Mouse (Mus musculus): ENCODE results near the gene Cxcl12. TPM values are rescaled to one million over a fixed set of nuclear protein-coding genes. Genes with fewer than 3 reads are reported as not detected.

Gene Cxcl12
- polyA plus RNA-seq, 1 experiment from 2014 or later, result 59.9 TPM

DNA sequence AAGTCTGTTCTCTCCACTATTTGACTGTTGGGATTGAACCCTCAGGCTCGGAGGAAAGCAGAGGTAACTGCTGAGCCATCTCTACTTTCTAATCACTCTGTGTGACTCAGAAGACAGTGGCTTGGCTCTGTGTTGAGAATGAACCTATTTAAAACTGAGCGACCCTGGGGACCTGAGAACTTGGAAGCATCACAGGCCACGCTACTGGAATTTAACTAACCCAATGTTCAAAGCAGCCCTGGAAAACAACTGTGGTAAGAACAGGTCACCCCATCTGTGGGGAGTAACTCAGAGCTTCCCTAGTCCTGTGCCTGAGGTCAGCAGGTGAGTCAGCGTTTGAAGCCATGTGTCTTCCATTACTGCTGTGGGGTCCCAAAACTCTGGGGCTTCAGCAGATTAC, 17.0 kb downstream of the Cxcl12 start:
- Histone ChIP-seq H3K4me1 (peaks cover 6% of the 10 kb centered on the region), H3K27me3 (ENCODE audit: low read depth, poor library complexity, severe bottlenecking) (peaks cover 16% of the 10 kb centered on the region; the same call in 1 of the 2 replicates), H3K9me3 (replicated peaks) (no peaks in the 10 kb centered on the region), H3K27ac (replicated peaks) (no peak overlapping the region), H3K4me3 (no peak overlapping the region), H3K36me3 (no peaks in the 10 kb centered on the region)
- WGBS, result 85% methylated on average over 4 of the region's 4 CpGs
- DNase-seq (ENCODE audit: low spot score), result no peak

DNA sequence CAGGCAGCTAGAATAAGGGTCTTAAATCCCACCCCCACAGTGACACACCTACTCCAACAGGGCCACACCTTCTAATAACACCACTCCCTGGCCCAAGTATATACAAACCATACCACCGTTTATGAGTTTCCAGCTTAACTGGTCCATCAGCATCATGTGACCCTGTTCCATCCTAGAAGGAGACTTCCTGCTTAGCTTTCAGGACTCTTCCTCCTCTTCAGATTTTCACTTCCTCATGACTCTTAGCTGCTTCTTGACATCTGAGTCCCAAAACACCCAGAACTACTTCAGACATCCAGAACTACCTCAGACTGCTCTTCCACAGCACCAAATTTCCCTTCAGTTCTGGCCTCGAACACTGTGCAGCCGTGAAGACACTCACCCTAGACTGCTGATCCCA, 22.1 kb downstream of the Cxcl12 start:
- no peak for DNase-seq (ENCODE audit: low spot score)
- Histone ChIP-seq H3K4me3 (no peak overlapping the region), H3K4me1 (no peaks in the 10 kb centered on the region), H3K9me3 (replicated peaks) (no peaks in the 10 kb centered on the region), H3K36me3 (no peaks in the 10 kb centered on the region), H3K27me3 (ENCODE audit: low read depth, poor library complexity, severe bottlenecking) (no peaks in the 10 kb centered on the region), H3K27ac (replicated peaks) (no peak overlapping the region)
- WGBS, result 95% methylated on average over 3 of the region's 3 CpGs

DNA sequence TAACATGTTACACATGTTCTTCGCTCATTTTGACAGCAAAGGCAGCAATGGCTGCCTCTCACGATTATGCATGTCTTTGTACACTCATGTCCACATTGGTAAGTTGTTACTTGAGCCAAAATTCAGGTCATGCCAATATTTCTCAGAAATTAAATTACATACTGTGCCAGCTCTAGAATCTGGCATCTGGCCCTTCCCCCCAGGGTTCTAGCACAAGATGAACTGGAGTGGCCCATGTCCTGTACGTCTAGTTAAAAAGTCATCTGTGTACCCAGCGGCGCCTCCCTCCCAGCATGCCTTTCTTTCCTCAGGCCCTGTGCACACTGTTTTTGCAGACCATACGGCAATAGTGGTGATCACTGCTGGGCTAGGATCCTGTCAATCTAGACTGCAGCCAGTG, 23.4 kb downstream of the Cxcl12 start:
- WGBS, result 96% methylated on average over 6 of the region's 6 CpGs
- no peak for DNase-seq (ENCODE audit: low spot score)
- no peak overlapping the region for H3K27ac ChIP-seq (replicated peaks)
- no peak overlapping the region for H3K4me3 ChIP-seq
- no peaks in the 10 kb centered on the region for H3K9me3 ChIP-seq (replicated peaks)
- H3K4me1 ChIP-seq, result no peaks in the 10 kb centered on the region
- H3K27me3 ChIP-seq (ENCODE audit: low read depth, poor library complexity, severe bottlenecking), result no peaks in the 10 kb centered on the region
- no peaks in the 10 kb centered on the region for H3K36me3 ChIP-seq

DNA sequence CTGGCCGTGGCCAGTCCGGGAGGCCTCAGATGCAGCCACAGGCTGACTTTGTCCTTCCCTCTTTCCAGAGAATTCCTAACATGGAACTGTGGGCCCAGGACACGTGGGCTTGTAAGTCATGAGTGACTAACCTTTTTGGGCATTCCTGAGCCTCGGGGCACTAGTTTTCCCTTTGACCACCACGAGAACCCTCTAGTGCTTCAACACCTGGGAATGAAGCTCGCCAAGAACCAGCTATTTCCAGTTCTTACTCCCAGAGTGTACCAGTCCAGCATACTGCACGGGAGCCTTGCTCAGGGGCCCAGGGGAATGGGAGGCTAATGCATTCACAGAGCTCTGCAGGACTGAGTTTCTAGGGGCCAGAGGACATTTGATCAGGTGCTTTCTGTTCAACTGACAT, 24.3 kb downstream of the Cxcl12 start:
- H3K36me3 ChIP-seq, result no peaks in the 10 kb centered on the region
- H3K27ac ChIP-seq (replicated peaks), result no peak overlapping the region
- H3K27me3 ChIP-seq (ENCODE audit: low read depth, poor library complexity, severe bottlenecking), result no peaks in the 10 kb centered on the region
- no peaks in the 10 kb centered on the region for H3K4me1 ChIP-seq
- H3K9me3 ChIP-seq (replicated peaks), result no peaks in the 10 kb centered on the region
- WGBS, result 81% methylated on average over 7 of the region's 7 CpGs
- no peak overlapping the region for H3K4me3 ChIP-seq
- no peak for DNase-seq (ENCODE audit: low spot score)

DNA sequence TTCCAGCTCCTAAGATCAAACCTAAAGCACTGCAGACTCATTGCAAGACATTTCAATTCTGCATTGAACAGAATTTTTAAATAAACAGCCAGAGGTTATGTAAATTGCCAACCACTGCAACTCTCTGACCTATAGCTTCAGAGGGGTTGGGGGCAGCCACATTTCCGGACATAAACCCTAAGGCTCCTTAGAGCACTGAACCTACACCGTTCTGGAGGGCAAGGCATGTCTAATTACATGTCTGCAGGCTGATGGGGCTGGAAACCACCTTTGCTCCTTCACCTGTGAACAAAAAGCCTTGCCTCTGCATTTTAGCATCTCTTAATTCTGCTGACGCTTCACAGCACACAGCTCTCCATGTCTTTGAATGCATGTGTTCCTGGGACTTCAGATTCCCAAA, 26.9 kb downstream of the Cxcl12 start:
- WGBS, result 90% methylated on average over 3 of the region's 3 CpGs
- Histone ChIP-seq H3K4me1 (peaks cover 5% of the 10 kb centered on the region; the same call in 1 of the 2 replicates), H3K9me3 (replicated peaks) (no peaks in the 10 kb centered on the region), H3K36me3 (no peaks in the 10 kb centered on the region), H3K27me3 (ENCODE audit: low read depth, poor library complexity, severe bottlenecking) (no peaks in the 10 kb centered on the region), H3K4me3 (no peak overlapping the region), H3K27ac (replicated peaks) (no peak overlapping the region)
- DNase-seq (ENCODE audit: low spot score), result no peak

DNA sequence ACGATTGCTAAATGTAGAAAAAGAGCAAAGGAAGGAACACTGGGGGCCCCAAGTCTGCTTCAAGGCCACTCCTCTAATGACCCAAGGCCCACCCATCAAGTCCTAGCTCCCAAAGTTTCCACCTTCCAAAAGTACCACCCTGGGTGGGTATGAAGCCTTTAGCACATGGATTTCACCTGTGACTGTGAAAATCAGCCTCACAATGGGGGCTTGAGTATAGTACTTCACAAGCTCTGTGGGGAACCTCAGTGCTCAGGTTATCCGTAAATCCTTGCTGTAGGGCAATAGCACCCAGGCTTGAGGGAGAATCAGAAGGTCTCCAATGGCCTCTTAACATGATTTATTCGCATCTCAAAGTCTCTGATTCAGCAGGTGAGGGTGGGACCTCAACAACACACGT, 30.5 kb downstream of the Cxcl12 start:
- no peak overlapping the region for H3K4me3 ChIP-seq
- peaks cover 5% of the 10 kb centered on the region; the same call in 1 of the 2 replicates for H3K4me1 ChIP-seq
- 77% methylated on average over 4 of the region's 4 CpGs for WGBS
- H3K36me3 ChIP-seq, result no peaks in the 10 kb centered on the region
- no peak overlapping the region for H3K27ac ChIP-seq (replicated peaks)
- no peaks in the 10 kb centered on the region for H3K9me3 ChIP-seq (replicated peaks)
- H3K27me3 ChIP-seq (ENCODE audit: low read depth, poor library complexity, severe bottlenecking), result no peaks in the 10 kb centered on the region
- DNase-seq (ENCODE audit: low spot score), result no peak

DNA sequence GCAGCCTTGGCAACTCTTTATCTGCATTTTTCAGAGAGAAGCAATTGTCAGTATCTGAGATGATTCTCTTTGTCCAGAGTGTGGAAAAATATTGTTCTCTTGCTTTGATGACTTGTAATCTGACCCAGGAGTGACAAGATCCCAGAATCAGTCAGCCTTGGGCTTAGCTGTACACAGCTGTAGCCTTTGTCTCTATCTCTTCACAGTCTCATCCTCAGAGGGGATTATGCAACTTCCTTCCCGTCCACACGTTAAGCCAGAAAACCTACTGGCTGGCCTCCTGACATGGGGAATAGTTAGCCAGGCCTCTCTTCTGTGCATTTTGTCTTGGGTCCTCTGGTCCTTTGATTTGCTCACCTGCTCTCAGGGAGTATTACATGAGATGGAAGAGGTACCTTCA, 31.4 kb downstream of the Cxcl12 start:
- Histone ChIP-seq H3K4me1 (peaks cover 5% of the 10 kb centered on the region; the same call in 1 of the 2 replicates), H3K36me3 (no peaks in the 10 kb centered on the region), H3K4me3 (no peak overlapping the region), H3K27ac (replicated peaks) (no peak overlapping the region), H3K27me3 (ENCODE audit: low read depth, poor library complexity, severe bottlenecking) (no peaks in the 10 kb centered on the region), H3K9me3 (replicated peaks) (no peaks in the 10 kb centered on the region)
- no peak for DNase-seq (ENCODE audit: low spot score)
- 27% methylated on average over 2 of the region's 2 CpGs for WGBS

DNA sequence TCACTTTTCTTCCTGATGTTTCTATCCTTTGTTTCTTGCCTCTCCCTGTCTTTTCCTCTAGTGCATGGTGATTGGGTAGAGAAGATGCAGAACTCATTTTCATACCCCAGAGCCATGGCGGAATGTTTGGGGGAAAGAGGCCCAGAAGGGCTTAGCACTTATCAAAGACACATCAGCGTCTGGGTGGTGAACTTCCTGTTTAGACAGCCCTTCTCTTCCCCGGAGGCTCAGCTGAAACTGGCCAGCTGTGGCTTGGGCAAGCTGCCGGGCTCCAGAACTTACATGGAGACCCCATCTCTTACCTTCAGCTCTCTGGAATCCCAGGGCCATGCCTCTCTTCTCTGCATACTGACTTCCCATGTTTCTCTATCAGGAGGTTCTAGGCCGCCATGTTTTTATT, 32.6 kb downstream of the Cxcl12 start:
- peaks cover 5% of the 10 kb centered on the region; the same call in 1 of the 2 replicates for H3K4me1 ChIP-seq
- H3K9me3 ChIP-seq (replicated peaks), result no peaks in the 10 kb centered on the region
- no peaks in the 10 kb centered on the region for H3K36me3 ChIP-seq
- 77% methylated on average over 5 of the region's 5 CpGs for WGBS
- no peak for DNase-seq (ENCODE audit: low spot score)
- H3K27ac ChIP-seq (replicated peaks), result no peak overlapping the region
- H3K4me3 ChIP-seq, result no peak overlapping the region
- H3K27me3 ChIP-seq (ENCODE audit: low read depth, poor library complexity, severe bottlenecking), result no peaks in the 10 kb centered on the region

DNA sequence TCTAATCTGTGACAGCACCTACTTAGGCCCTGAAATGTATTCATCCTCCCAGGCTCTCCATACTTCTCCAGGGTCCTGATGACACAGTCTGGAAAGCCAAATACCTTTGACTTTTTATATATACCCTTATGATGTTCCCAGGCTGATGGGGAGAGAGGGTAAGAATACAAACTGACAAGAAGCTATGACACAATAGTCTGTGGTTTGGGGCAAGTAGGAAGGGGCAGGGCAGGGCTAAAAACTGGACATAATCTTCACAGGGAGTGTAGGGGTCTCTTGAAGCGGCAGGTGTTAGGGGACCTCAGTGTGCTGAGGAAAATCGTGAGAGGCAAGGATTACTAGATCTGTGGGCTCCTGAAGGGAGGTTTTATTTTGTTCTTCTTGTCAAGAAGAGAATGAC, 33.1 kb downstream of the Cxcl12 start:
- Histone ChIP-seq H3K27me3 (ENCODE audit: low read depth, poor library complexity, severe bottlenecking) (no peaks in the 10 kb centered on the region), H3K27ac (replicated peaks) (no peak overlapping the region), H3K36me3 (no peaks in the 10 kb centered on the region), H3K4me3 (no peak overlapping the region), H3K4me1 (peaks cover 5% of the 10 kb centered on the region; the same call in 1 of the 2 replicates), H3K9me3 (replicated peaks) (no peaks in the 10 kb centered on the region)
- no peak for DNase-seq (ENCODE audit: low spot score)
- 87% methylated on average over 2 of the region's 2 CpGs for WGBS

DNA sequence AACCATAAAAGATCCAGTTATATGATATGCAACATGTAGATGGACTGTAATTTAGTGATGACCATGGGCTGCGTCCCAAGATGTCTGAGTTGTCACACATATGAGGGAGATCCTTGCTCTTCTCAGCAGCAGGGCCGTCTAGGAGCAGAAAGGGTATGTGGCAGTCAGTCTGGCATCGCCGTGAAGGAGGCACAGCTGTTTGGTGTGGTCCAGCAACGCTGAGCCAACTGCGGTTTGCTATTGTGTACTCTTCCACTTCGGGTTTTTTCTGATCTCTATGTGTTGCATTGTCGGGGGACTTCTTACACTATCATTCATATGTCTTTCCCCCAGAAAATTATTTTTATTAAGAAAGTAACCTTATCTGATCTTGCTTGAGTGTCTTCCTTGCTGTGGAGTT, 33.5 kb downstream of the Cxcl12 start:
- DNase-seq (ENCODE audit: low spot score), result no peak
- Histone ChIP-seq H3K4me1 (peaks cover 5% of the 10 kb centered on the region; the same call in 1 of the 2 replicates), H3K4me3 (no peak overlapping the region), H3K9me3 (replicated peaks) (no peaks in the 10 kb centered on the region), H3K27me3 (ENCODE audit: low read depth, poor library complexity, severe bottlenecking) (no peaks in the 10 kb centered on the region), H3K27ac (replicated peaks) (no peak overlapping the region), H3K36me3 (no peaks in the 10 kb centered on the region)
- 94% methylated on average over 8 of the region's 8 CpGs for WGBS

DNA sequence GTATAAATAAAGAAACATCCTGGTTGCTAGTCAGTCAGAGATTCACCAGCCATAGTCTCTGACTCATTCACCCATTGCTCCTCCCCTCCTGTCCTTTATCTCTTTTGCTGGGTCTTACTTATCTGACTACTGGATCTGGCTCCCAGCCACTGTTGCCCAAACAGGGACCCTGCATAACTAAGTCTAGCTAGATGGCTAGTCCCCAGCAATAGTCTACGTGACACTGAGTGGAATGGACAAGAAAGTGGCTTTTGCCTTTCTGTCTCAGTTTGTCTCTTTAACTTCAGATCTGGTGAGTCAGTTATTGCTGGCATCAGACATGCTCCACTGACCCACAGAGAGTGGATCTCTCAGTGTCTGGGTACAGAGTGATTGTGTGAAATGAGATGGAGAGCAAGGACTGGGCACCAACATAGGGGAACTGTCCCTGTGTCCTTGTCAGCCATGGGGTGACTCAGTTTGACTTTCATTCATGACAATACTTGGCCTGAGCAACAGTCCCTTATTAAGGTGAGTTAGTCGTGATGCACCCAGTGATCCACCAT, 34.6 kb downstream of the Cxcl12 start:
- 91% methylated on average over 2 of the region's 2 CpGs for WGBS
- DNase-seq (ENCODE audit: low spot score), result no peak

DNA sequence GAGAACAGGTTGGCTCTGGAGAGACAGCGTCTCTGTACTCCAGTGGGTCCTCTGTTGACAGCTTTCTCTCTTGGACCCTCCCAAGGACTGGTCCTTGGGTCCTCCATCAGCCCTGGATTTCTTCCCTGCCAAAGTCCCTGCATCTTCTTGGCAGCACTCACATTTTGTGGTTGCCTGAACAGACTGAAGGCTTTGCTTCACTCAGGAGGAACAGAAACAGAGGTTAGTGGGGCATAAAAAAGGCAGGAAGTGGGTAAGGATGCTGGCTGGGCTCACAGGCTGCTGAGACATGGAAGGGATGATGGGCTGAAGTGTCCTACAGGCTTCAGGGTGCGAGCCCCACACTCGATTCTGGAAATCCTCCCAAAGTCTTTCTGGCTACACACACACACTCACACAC, 35.8 kb downstream of the Cxcl12 start:
- Histone ChIP-seq H3K4me3 (no peak overlapping the region), H3K27me3 (ENCODE audit: low read depth, poor library complexity, severe bottlenecking) (no peaks in the 10 kb centered on the region), H3K27ac (replicated peaks) (no peak overlapping the region), H3K4me1 (peaks cover 5% of the 10 kb centered on the region; the same call in 1 of the 2 replicates), H3K9me3 (replicated peaks) (no peaks in the 10 kb centered on the region), H3K36me3 (no peaks in the 10 kb centered on the region)
- 92% methylated on average over 3 of the region's 3 CpGs for WGBS
- no peak for DNase-seq (ENCODE audit: low spot score)

More for the DNA sequence above, 34.6 kb downstream of the Cxcl12 start:
- Histone ChIP-seq H3K27me3 (ENCODE audit: low read depth, poor library complexity, severe bottlenecking) (no peaks in the 10 kb centered on the region), H3K9me3 (replicated peaks) (no peaks in the 10 kb centered on the region), H3K36me3 (no peaks in the 10 kb centered on the region), H3K4me3 (no peak overlapping the region), H3K4me1 (peaks cover 5% of the 10 kb centered on the region; the same call in 1 of the 2 replicates), H3K27ac (replicated peaks) (no peak overlapping the region)

DNA sequence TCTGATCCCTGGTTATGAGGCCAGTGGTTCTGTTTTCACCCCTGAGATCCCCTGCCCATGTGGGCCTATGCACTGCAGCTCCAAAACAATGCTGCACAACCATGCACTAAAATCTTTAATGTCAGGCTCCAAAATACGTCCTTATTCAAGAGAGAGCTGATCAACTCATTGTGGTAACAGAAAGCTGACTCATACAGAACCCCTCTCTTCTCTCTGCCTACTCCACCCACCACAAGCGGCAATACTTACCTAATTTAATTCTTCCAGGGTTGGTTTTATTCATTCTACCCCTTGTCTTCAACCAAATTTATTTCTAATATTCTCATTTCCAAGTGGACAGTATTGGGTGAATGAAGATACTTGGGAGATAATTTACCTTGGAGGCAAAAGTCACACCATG, 38.5 kb downstream of the Cxcl12 start:
- Histone ChIP-seq H3K9me3 (replicated peaks) (no peaks in the 10 kb centered on the region), H3K27me3 (ENCODE audit: low read depth, poor library complexity, severe bottlenecking) (no peaks in the 10 kb centered on the region), H3K36me3 (no peaks in the 10 kb centered on the region), H3K4me3 (no peak overlapping the region), H3K4me1 (no peaks in the 10 kb centered on the region), H3K27ac (replicated peaks) (no peak overlapping the region)
- WGBS, result 87% methylated on average over 2 of the region's 2 CpGs
- DNase-seq (ENCODE audit: low spot score), result no peak

DNA sequence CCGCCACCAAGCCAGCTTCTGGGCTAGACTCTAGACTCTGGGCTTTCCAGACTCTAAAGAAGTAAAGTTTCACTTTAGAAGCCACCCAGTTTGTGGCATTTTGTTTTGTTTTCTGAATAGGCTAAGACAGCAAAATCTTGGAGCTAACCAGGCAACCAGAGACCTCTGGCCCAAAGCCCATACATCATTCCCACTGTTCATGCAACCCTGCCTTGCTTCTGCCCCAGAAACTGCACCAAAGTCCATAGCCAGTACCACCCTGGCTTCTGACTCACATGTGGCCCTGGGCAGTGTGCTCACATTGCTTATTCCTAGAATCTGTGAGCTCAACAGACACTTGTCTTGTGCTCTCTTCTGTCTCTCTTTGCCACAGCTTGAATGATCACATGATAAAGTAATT, 39.0 kb downstream of the Cxcl12 start:
- no peaks in the 10 kb centered on the region for H3K36me3 ChIP-seq
- no peak overlapping the region for H3K27ac ChIP-seq (replicated peaks)
- H3K9me3 ChIP-seq (replicated peaks), result no peaks in the 10 kb centered on the region
- H3K4me1 ChIP-seq, result no peaks in the 10 kb centered on the region
- H3K27me3 ChIP-seq (ENCODE audit: low read depth, poor library complexity, severe bottlenecking), result no peaks in the 10 kb centered on the region
- DNase-seq (ENCODE audit: low spot score), result no peak
- 95% methylated on average over 1 of the region's 1 CpGs for WGBS
- H3K4me3 ChIP-seq, result no peak overlapping the region
